Mouse (Mus musculus) lung, postnatal 10 days (tissue): ENCODE results near the gene Grik3.
A peak's percentile ranks its signal among the peaks of the same experiment; 100 is the strongest.

ENCODE experiments used
- DNase-seq: peaks from one replicate; pipeline ENCODE4 v3.0.0; 2021

Gene Grik3

GRCm38 (mm10) chr4:125553754-125554153 lies 63.3 kb downstream of the Grik3 start:
- no peak for DNase-seq

DNA sequence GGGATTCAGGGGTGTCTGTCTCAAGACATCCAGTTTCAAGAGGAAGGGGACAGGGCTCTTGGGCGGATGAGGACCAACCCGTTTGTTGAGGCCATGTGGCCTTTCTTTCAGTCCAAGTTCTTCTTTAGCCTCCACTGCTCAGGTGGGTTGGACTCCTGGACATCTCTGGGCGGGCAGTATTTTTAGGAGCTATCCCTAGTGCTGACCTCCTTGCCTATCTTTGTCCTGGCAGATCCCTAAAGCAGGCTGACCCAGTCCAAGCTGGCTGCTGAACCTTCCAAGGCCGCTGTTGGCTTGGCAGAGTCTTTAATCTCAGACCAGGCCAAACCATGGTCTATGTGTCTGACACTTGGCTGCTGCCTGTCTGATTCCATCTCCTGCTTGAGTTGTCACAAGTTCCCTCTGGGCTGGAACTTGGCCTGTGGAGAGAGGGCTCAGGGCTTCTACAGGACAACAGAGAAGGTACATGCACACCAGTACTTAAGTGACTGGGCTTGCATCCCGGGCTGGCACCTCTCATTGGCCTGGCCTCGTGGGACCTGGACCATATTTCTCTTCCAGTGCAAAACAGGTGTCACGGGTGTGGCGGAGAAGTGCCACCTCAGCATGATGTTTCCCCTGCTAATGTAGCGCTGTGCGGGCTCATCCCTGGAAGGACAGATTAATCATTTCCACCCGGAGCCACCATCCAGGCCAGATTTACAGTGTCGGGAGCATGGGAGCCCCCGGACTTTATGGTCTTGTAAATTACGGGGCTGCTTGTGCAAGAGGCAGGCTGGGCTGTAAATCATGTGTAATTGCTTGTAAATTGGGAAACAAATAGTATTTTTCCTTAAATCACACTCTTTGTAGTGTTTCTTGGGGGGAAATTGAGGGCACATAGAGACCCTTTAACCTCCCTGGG lies 66.2 kb downstream of the Grik3 start:
- no peak for DNase-seq

DNA sequence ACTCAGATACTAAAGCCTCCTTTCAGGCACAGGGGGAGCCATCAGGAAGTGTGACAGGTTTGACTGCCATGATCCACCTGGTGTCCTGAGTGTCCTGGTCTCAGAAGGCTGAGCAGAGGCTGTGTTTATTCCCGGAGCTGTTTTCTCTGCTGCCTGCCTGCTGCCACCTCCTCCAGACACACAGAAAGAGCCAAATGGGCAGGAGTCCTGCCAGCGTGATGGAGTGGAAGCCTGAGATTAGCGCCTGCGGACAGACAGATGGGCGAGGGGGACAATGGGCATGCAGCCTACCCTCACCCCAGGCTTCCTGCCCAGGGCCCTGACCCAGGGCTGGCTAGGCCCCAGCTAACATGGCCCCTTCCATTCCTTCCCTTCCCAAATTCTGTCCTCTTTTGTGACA lies 69.1 kb downstream of the Grik3 start:
- DNase-seq = no peak

GRCm38 (mm10) chr4:125560806-125561205 lies 70.3 kb downstream of the Grik3 start:
- DNase-seq = no peak

- DNase-seq = no peak
Measured at GRCm38 (mm10) chr4:125563579-125563978, 73.1 kb downstream of the Grik3 start.

- peak; percentile 38 for DNase-seq
Measured at GRCm38 (mm10) chr4:125564008-125564710, 73.7 kb downstream of the Grik3 start.

GRCm38 (mm10) chr4:125565711-125566439 lies 75.4 kb downstream of the Grik3 start:
- DNase-seq = no peak

DNA sequence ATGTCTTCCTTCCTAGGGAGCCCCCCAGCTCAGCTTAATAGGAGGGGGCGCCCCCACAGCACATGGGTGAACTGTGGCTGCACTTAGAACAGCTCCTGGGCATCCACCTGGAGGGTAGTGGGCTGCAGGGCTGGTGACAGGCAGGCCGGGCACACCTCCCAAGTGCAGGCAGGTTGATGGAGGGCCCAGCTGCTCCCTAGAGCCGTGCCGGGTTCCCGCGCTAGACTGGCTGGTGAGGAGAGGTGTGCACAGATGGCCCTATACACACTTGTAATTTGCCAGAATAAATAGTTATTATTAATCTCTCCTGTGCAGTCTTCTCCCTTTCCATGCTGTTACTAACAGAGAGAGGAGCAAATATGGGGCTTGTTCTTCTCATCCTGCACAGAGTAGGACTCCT lies 77.7 kb downstream of the Grik3 start:
- DNase-seq = no peak

GRCm38 (mm10) chr4:125571651-125572311 lies 81.3 kb downstream of the Grik3 start:
- DNase-seq = no peak

GRCm38 (mm10) chr4:125572312-125572663 lies 81.8 kb downstream of the Grik3 start:
- DNase-seq = no peak

GRCm38 (mm10) chr4:125573000-125573399 lies 82.5 kb downstream of the Grik3 start:
- DNase-seq = no peak

GRCm38 (mm10) chr4:125573951-125574675 lies 83.6 kb downstream of the Grik3 start:
- no peak for DNase-seq

DNA sequence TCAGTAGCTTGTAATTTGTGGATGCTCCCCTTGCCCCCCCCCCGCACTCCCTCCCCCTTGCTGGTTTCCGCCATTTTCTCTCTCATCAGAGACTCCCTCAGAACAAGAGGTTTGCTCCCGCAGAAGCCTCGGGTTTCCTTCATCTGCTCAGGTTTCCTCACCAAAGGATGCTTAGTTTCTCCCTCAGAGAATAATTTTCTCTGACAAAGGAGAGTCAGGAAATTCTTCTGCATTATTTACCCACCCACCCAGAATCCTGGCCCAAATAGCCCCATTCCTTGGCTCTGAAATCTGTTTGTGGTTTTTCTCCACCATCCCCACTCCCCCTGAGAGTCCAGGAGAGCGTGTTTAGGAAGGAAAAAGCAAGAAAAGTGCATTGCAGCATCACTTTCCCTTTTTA lies 89.8 kb downstream of the Grik3 start:
- no peak for DNase-seq

DNA sequence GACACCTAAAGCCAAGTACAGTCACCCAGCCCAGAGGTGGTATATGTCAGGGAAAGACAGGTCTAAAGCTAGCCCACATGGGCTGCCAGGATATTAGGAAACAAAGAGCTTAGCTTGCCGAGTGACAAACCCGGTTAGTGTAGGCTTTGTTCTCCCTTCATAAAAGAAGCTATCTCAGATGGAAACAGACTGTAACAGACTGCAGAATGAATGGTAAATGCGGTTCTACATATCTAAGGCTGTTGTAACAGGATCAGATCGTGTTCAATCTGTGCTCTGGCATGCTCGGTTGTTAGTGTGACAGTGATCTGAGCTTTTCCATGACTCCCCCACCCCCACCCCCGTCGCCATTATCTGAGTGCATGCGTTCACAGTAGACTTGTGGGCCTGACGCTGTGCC lies 92.8 kb downstream of the Grik3 start:
- DNase-seq = no peak

- no peak for DNase-seq
Measured at GRCm38 (mm10) chr4:125583935-125584334, 93.4 kb downstream of the Grik3 start.

DNA sequence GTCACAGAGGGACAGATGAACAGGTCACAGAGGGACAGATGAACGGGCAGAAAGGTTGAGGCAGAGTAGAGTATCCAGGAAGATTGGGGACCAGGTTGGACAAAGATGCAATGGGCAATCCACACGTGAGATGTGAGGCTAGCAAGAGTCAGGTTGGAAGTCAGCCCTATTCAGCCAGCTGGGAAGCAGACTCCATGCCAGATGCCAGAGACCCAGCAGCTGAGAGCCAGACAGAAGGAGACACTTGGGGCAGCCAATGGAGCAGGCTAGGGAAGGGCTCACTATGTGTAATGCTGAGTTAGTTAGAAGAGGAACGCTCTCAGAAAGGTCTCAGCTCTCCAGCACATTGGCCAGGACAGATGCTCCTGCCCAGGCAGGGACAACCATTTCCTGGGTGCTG lies 94.2 kb downstream of the Grik3 start:
- no peak for DNase-seq

DNA sequence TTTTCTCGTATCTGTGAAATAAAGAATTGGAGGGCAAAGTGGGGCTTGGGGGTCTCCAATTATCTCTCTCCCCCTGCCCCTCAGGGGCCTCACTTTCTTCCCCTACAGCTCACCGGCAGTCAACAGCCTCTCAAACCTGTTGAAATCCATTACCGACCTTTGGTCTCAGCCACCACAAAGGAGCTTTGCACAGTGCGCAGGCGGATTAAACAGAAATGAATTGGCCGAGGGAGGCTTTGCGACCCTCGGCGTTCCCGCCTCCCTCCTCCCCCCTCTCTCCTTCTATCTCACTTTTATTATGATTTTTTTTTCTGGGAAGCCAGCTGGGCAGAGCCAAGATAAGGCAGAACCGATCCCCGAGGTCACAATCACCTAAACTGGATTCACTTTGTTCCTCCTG lies 97.1 kb downstream of the Grik3 start:
- DNase-seq = no peak

GRCm38 (mm10) chr4:125590241-125590919 lies 99.9 kb downstream of the Grik3 start:
- DNase-seq = peak; percentile 43

GRCm38 (mm10) chr4:125592663-125593062 lies 102.2 kb downstream of the Grik3 start:
- DNase-seq = no peak

- no peak for DNase-seq
Measured at GRCm38 (mm10) chr4:125595011-125595410, 104.5 kb downstream of the Grik3 start.

- DNase-seq = peak; percentile 15
Measured at GRCm38 (mm10) chr4:125598677-125599076, 108.2 kb downstream of the Grik3 start.

DNA sequence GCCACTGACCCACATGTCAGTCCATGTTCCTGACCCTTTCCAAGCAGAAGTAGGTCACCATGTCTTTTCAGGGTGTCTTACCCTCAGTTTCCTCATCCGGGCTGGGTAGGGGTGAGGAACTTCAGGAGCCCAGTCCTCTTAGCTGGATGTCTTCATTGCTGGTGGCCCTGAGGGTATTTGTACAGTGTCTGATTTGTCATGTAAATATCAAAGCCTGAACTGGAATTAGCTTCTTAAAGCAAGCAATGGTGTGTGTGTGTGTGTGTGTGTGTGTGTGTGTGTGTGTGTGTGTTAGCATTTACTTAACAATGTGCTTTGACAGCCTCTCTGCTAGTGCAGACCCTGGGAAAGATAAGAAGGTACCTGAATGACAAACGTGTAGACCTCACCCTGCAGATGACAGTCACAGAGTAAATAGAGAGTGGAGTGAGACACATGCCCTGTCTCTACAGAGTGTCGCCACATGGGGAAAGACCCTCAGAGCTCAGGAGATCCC lies 109.1 kb downstream of the Grik3 start:
- no peak for DNase-seq
